In the genomic region with DNA sequence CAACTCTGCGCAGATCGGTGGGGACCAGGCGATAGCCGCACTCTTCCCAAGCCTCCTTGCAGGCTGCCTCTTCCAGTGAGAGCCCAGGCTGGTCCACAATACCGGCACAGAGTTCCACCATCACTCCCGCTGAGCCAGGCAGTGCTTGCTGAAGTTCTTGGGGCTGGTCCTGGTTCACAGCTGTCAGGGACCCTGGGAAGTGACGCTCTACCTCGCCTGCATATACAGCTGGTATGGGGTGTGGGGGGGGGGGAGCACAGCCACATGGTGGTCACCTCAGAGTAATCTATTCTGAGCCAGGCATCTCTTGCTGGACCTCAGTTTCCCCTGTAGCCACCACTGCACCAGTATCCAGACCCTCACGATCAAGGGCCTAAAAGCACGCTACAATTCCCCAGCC, we compare ENCODE assay signal across 16 mouse cellular contexts. TPM values are rescaled to one million over a fixed set of nuclear protein-coding genes. Genes with fewer than 3 reads are reported as not detected.
DNase-seq lines count a peak whose midpoint lies in the region; ATAC-seq and TF ChIP-seq lines count a peak whose summit lies in the region.
"Had no signal": no experiment of that assay in that cellular context is flagged by ENCODE, and none has a peak within 500 bp of the region (broad histone marks: within the 10 kb centered on the region; RNA-seq: fewer than 3 reads in every experiment).

No protein-coding gene starts in this region.

- no peak overlapping the region for H3K4me2 ChIP-seq in intestine, embryonic 16.5 days (ENCODE audit: low read depth, low read length)
- H3K4me2 ChIP-seq in intestine, postnatal 0 days (replicated peaks; ENCODE audit: low read depth) = no peak overlapping the region
- H3K4me2 ChIP-seq: neural tube, embryonic 12.5 days had no signal

- no peak for TF ChIP-seq CTCF in intestine, postnatal 0 days (IDR thresholded peaks at IDR 0.05; ENCODE audit: low read depth)
- no peak for TF ChIP-seq CTCF in E14TG2a.4 (conservative IDR thresholded peaks at IDR 0.05; ENCODE audit: low read length)

- peak overlapping the region; percentile 65 for H3K27ac ChIP-seq in heart, embryonic 10.5 days
- no peak overlapping the region for H3K27ac ChIP-seq in intestine, embryonic 16.5 days (ENCODE audit: low read length)
- H3K27ac ChIP-seq in intestine, postnatal 0 days (ENCODE audit: low read depth, low read length) = no peak overlapping the region
- peak overlapping the region; percentile 47 for H3K27ac ChIP-seq in limb, embryonic 10.5 days
- H3K27ac ChIP-seq: heart, adult 2 months; neural tube, embryonic 12.5 days had no signal

- H3K36me3 ChIP-seq in heart, embryonic 10.5 days = no peaks in the 10 kb centered on the region
- H3K36me3 ChIP-seq in intestine, embryonic 16.5 days (ENCODE audit: control insufficient read depth, insufficient read depth, low read length) = no peaks in the 10 kb centered on the region
- H3K36me3 ChIP-seq in intestine, postnatal 0 days (ENCODE audit: control insufficient read depth, insufficient read depth) = 0 out of 2 replicates have a peak, but pooled peaks cover 6% of the 10 kb centered on the region
- peaks cover 12% of the 10 kb centered on the region for H3K36me3 ChIP-seq in E14TG2a.4 (ENCODE audit: insufficient read depth, low read length)
- H3K36me3 ChIP-seq in limb, embryonic 10.5 days = no peaks in the 10 kb centered on the region
- H3K36me3 ChIP-seq: neural tube, embryonic 12.5 days had no signal

- 60% methylated on average over 10 of the region's 10 CpGs for WGBS in heart, embryonic 10.5 days
- 87% methylated on average over 10 of the region's 10 CpGs for WGBS in intestine, embryonic 16.5 days
- WGBS in intestine, postnatal 0 days = 81% methylated on average over 10 of the region's 10 CpGs
- 75% methylated on average over 10 of the region's 10 CpGs for WGBS in limb, embryonic 10.5 days

- H3K4me3 ChIP-seq in heart, embryonic 10.5 days = no peak overlapping the region
- no peak overlapping the region for H3K4me3 ChIP-seq in intestine, embryonic 16.5 days (ENCODE audit: low read length)
- no peak overlapping the region for H3K4me3 ChIP-seq in intestine, postnatal 0 days (ENCODE audit: low read depth, low read length)
- H3K4me3 ChIP-seq in E14TG2a.4 (replicated peaks; ENCODE audit: low read length) = peak overlapping the region; percentile 20; the same call in 1 of the 2 replicates
- H3K4me3 ChIP-seq in limb, embryonic 10.5 days = peak overlapping the region; percentile 9; the same call in 1 of the 2 replicates
- H3K4me3 ChIP-seq: heart, adult 2 months; neural tube, embryonic 12.5 days had no signal

- peaks cover 49% of the 10 kb centered on the region for H3K4me1 ChIP-seq in heart, embryonic 10.5 days
- H3K4me1 ChIP-seq in intestine, embryonic 16.5 days (ENCODE audit: control insufficient read depth, insufficient read depth, low read length) = peaks cover 24% of the 10 kb centered on the region
- H3K4me1 ChIP-seq in intestine, postnatal 0 days (replicated peaks; ENCODE audit: control insufficient read depth, insufficient read depth, low read length) = peaks cover 8% of the 10 kb centered on the region
- peaks cover 48% of the 10 kb centered on the region for H3K4me1 ChIP-seq in E14TG2a.4 (replicated peaks; ENCODE audit: low read depth, low read length)
- peaks cover 58% of the 10 kb centered on the region for H3K4me1 ChIP-seq in limb, embryonic 10.5 days

- peaks cover 59% of the 10 kb centered on the region; the same call in 1 of the 2 replicates for H3K27me3 ChIP-seq in heart, embryonic 10.5 days (ENCODE audit: insufficient read depth, poor library complexity, severe bottlenecking)
- no peaks in the 10 kb centered on the region for H3K27me3 ChIP-seq in intestine, embryonic 16.5 days (replicated peaks; ENCODE audit: control insufficient read depth, insufficient read depth, low read length)
- no peaks in the 10 kb centered on the region for H3K27me3 ChIP-seq in intestine, postnatal 0 days (replicated peaks; ENCODE audit: control insufficient read depth, insufficient read depth, low read length)
- H3K27me3 ChIP-seq in E14TG2a.4 (ENCODE audit: insufficient read depth, low read length) = peaks cover 5% of the 10 kb centered on the region
- H3K27me3 ChIP-seq in limb, embryonic 10.5 days (ENCODE audit: low read depth, poor library complexity, severe bottlenecking) = no peaks in the 10 kb centered on the region
- H3K27me3 ChIP-seq: neural tube, embryonic 12.5 days had no signal

- no peak for ATAC-seq in intestine, embryonic 16.5 days
- no peak for ATAC-seq in intestine, postnatal 0 days
- ATAC-seq: forebrain, embryonic 14.5 days had no signal

- H3K9ac ChIP-seq in intestine, embryonic 16.5 days (ENCODE audit: low read depth, low read length) = peak overlapping the region; percentile 35; the same call in 1 of the 2 replicates
- H3K9ac ChIP-seq in intestine, postnatal 0 days (ENCODE audit: low read depth, low read length) = no peak overlapping the region

- no peak for DNase-seq in heart, embryonic 10.5 days (ENCODE audit: low spot score)
- no peak for DNase-seq in heart, adult 8-10 months (ENCODE audit: low spot score)
- no peak for DNase-seq in limb, embryonic 10.5 days (ENCODE audit: low spot score)
- no peak for DNase-seq in urinary bladder, postnatal 10 days (ENCODE audit: low spot score)
- DNase-seq in cerebellum, postnatal 14 days = no peak
- DNase-seq: adrenal gland, postnatal 14 days; gastrocnemius, postnatal 25 days; heart, adult 2 months; heart, postnatal 14 days; layer of hippocampus, adult 9-11 months; liver had no signal

- H3K9me3 ChIP-seq in heart, embryonic 10.5 days = no peaks in the 10 kb centered on the region
- no peaks in the 10 kb centered on the region for H3K9me3 ChIP-seq in intestine, embryonic 16.5 days (ENCODE audit: control insufficient read depth, low read length)
- no peaks in the 10 kb centered on the region for H3K9me3 ChIP-seq in intestine, postnatal 0 days (ENCODE audit: control insufficient read depth)
- no peaks in the 10 kb centered on the region for H3K9me3 ChIP-seq in E14TG2a.4 (ENCODE audit: low read length)
- H3K9me3 ChIP-seq in limb, embryonic 10.5 days (replicated peaks) = no peaks in the 10 kb centered on the region
- H3K9me3 ChIP-seq: neural tube, embryonic 12.5 days had no signal

RNA-seq across cellular contexts. Expression of a gene that starts 3.6 kb away (rescaled TPM):
- polyA plus RNA-seq in heart, embryonic 10.5 days (2016; fragmentation: Nextera tagmentation; extraction: Ambion mirVana) = 48.6 and 65.5 TPM in 2 replicates
- total RNA-seq in heart, adult 8-10 months (2022) = 10 to 100 TPM in 1 of 4 experiments, 1 to 10 TPM in 3; 7.0 to 11.7 (median 8.5) TPM
- 100 and 102 TPM in 2 replicates for polyA plus RNA-seq in intestine, embryonic 16.5 days (2015; fragmentation: Nextera tagmentation; extraction: Ambion mirVana)
- polyA plus RNA-seq in intestine, postnatal 0 days (2015; fragmentation: Nextera tagmentation; extraction: Ambion mirVana) = 90.6 and 92.1 TPM in 2 replicates
- polyA plus RNA-seq in limb, embryonic 10.5 days (2016; fragmentation: Nextera tagmentation; extraction: Ambion mirVana) = 76.7 and 79.7 TPM in 2 replicates

RNA-seq across cellular contexts. Expression of a gene that starts 8.8 kb away (rescaled TPM):
- 2.0 and 3.6 TPM in 2 replicates for polyA plus RNA-seq in heart, embryonic 10.5 days (2016; fragmentation: Nextera tagmentation; extraction: Ambion mirVana)
- total RNA-seq in heart, adult 8-10 months (2022) = 10 to 100 TPM; 25.1 to 30.4 (median 29.8) TPM
- 2.2 and 2.4 TPM in 2 replicates for polyA plus RNA-seq in intestine, embryonic 16.5 days (2015; fragmentation: Nextera tagmentation; extraction: Ambion mirVana)
- 1.4 and 1.6 TPM in 2 replicates for polyA plus RNA-seq in intestine, postnatal 0 days (2015; fragmentation: Nextera tagmentation; extraction: Ambion mirVana)
- polyA plus RNA-seq in limb, embryonic 10.5 days (2016; fragmentation: Nextera tagmentation; extraction: Ambion mirVana) = 3.5 and 4.5 TPM in 2 replicates

RNA-seq across cellular contexts. Expression of a gene that starts 37.9 kb away (rescaled TPM):
- 22.3 and 23.6 TPM in 2 replicates for polyA plus RNA-seq in heart, embryonic 10.5 days (2016; fragmentation: Nextera tagmentation; extraction: Ambion mirVana)
- total RNA-seq in heart, adult 8-10 months (2022) = 10 to 100 TPM; 21.6 to 29.6 (median 26.3) TPM
- polyA plus RNA-seq in intestine, embryonic 16.5 days (2015; fragmentation: Nextera tagmentation; extraction: Ambion mirVana) = 20.2 and 20.9 TPM in 2 replicates
- polyA plus RNA-seq in intestine, postnatal 0 days (2015; fragmentation: Nextera tagmentation; extraction: Ambion mirVana) = 13.1 and 13.3 TPM in 2 replicates
- 25.6 and 27.9 TPM in 2 replicates for polyA plus RNA-seq in limb, embryonic 10.5 days (2016; fragmentation: Nextera tagmentation; extraction: Ambion mirVana)

Comparison
In these comparisons a context has a peak if more than half of its experiments do, and no peak if none do; other contexts are left out.
1. H3K27ac ChIP-seq: peak in heart, embryonic 10.5 days (single experiment) and limb, embryonic 10.5 days (single experiment); none in intestine, embryonic 16.5 days (single experiment) and intestine, postnatal 0 days (single experiment).
2. H3K4me3 ChIP-seq: peak in E14TG2a.4 (single experiment) and limb, embryonic 10.5 days (single experiment); none in heart, embryonic 10.5 days (single experiment), intestine, embryonic 16.5 days (single experiment) and intestine, postnatal 0 days (single experiment).